Mouse (Mus musculus): Measurements from ENCODE around the gene F2. TPM values are rescaled to one million over a fixed set of nuclear protein-coding genes. Genes with fewer than 3 reads are reported as not detected.

Gene F2
- polyA plus RNA-seq, 1 experiment from 2014 or later = 0.14 TPM

GRCm38 (mm10) chr2:91642825-91643415 is 6.7 kb upstream of the F2 start:
- Histone ChIP-seq H3K36me3 (ENCODE audit: control insufficient read depth, insufficient read depth, low read length) (peaks cover 48% of the 10 kb centered on the region), H3K9me3 (replicated peaks; ENCODE audit: control insufficient read depth, low read length) (no peaks in the 10 kb centered on the region), H3K27me3 (replicated peaks; ENCODE audit: control insufficient read depth, insufficient read depth, low read length) (no peaks in the 10 kb centered on the region), H3K9ac (ENCODE audit: low read length) (no peak overlapping the region), H3K27ac (ENCODE audit: low read depth, low read length) (no peak overlapping the region), H3K4me2 (ENCODE audit: low read length) (no peak overlapping the region), H3K4me3 (ENCODE audit: low read depth, low read length) (no peak overlapping the region), H3K4me1 (ENCODE audit: control insufficient read depth, insufficient read depth, low read length) (no peaks in the 10 kb centered on the region)
- ATAC-seq (no peak), DNase-seq (ENCODE audit: low spot score) (no peak)
- 94% methylated on average over 2 of the region's 2 CpGs for WGBS

GRCm38 (mm10) chr2:91638931-91639330 is 2.7 kb upstream of the F2 start:
- Histone ChIP-seq H3K27me3 (replicated peaks; ENCODE audit: control insufficient read depth, insufficient read depth, low read length) (no peaks in the 10 kb centered on the region), H3K4me1 (ENCODE audit: control insufficient read depth, insufficient read depth, low read length) (no peaks in the 10 kb centered on the region), H3K4me3 (ENCODE audit: low read depth, low read length) (no peak overlapping the region), H3K27ac (ENCODE audit: low read depth, low read length) (no peak overlapping the region), H3K4me2 (ENCODE audit: low read length) (no peak overlapping the region), H3K36me3 (ENCODE audit: control insufficient read depth, insufficient read depth, low read length) (peaks cover 8% of the 10 kb centered on the region), H3K9me3 (replicated peaks; ENCODE audit: control insufficient read depth, low read length) (no peaks in the 10 kb centered on the region), H3K9ac (ENCODE audit: low read length) (no peak overlapping the region)
- ATAC-seq = no peak
- 89% methylated on average over 6 of the region's 6 CpGs for whole genome bisulfite sequencing
- no peak for DNase-seq (ENCODE audit: low spot score)

- no peak overlapping the region for H3K4me3 ChIP-seq (ENCODE audit: low read depth, low read length)
- no peaks in the 10 kb centered on the region for H3K9me3 ChIP-seq (replicated peaks; ENCODE audit: control insufficient read depth, low read length)
- 82% methylated on average over 5 of the region's 5 CpGs for whole genome bisulfite sequencing
- DNase-seq (ENCODE audit: low spot score) (no peak), ATAC-seq (no peak)
- no peak overlapping the region for H3K4me2 ChIP-seq (ENCODE audit: low read length)
- H3K27me3 ChIP-seq (replicated peaks; ENCODE audit: control insufficient read depth, insufficient read depth, low read length) = no peaks in the 10 kb centered on the region
- H3K9ac ChIP-seq (ENCODE audit: low read length) = no peak overlapping the region
- no peak overlapping the region for H3K27ac ChIP-seq (ENCODE audit: low read depth, low read length)
- no peaks in the 10 kb centered on the region for H3K4me1 ChIP-seq (ENCODE audit: control insufficient read depth, insufficient read depth, low read length)
- no peaks in the 10 kb centered on the region for H3K36me3 ChIP-seq (ENCODE audit: control insufficient read depth, insufficient read depth, low read length)
These were observed 619 bp upstream of the F2 start for GRCm38 (mm10) chr2:91636727-91637338.

- no peaks in the 10 kb centered on the region for H3K27me3 ChIP-seq (replicated peaks; ENCODE audit: control insufficient read depth, insufficient read depth, low read length)
- DNase-seq (ENCODE audit: low spot score) (no peak), ATAC-seq (no peak)
- H3K36me3 ChIP-seq (ENCODE audit: control insufficient read depth, insufficient read depth, low read length) = no peaks in the 10 kb centered on the region
- no peak overlapping the region for H3K4me2 ChIP-seq (ENCODE audit: low read length)
- H3K9ac ChIP-seq (ENCODE audit: low read length) = no peak overlapping the region
- no peak overlapping the region for H3K27ac ChIP-seq (ENCODE audit: low read depth, low read length)
- no peaks in the 10 kb centered on the region for H3K9me3 ChIP-seq (replicated peaks; ENCODE audit: control insufficient read depth, low read length)
- no peak overlapping the region for H3K4me3 ChIP-seq (ENCODE audit: low read depth, low read length)
- no peaks in the 10 kb centered on the region for H3K4me1 ChIP-seq (ENCODE audit: control insufficient read depth, insufficient read depth, low read length)
- WGBS = 89% methylated on average over 11 of the region's 11 CpGs
These were observed 728 bp downstream of the F2 start for GRCm38 (mm10) chr2:91635486-91635885.

GRCm38 (mm10) chr2:91634841-91635240 is 1.4 kb downstream of the F2 start:
- H3K4me1 ChIP-seq (ENCODE audit: control insufficient read depth, insufficient read depth, low read length) = no peaks in the 10 kb centered on the region
- no peak overlapping the region for H3K27ac ChIP-seq (ENCODE audit: low read depth, low read length)
- no peaks in the 10 kb centered on the region for H3K36me3 ChIP-seq (ENCODE audit: control insufficient read depth, insufficient read depth, low read length)
- no peak overlapping the region for H3K9ac ChIP-seq (ENCODE audit: low read length)
- 80% methylated on average over 9 of the region's 9 CpGs for WGBS
- H3K27me3 ChIP-seq (replicated peaks; ENCODE audit: control insufficient read depth, insufficient read depth, low read length) = no peaks in the 10 kb centered on the region
- no peaks in the 10 kb centered on the region for H3K9me3 ChIP-seq (replicated peaks; ENCODE audit: control insufficient read depth, low read length)
- no peak overlapping the region for H3K4me2 ChIP-seq (ENCODE audit: low read length)
- no peak overlapping the region for H3K4me3 ChIP-seq (ENCODE audit: low read depth, low read length)
- ATAC-seq (no peak), DNase-seq (ENCODE audit: low spot score) (no peak)

GRCm38 (mm10) chr2:91633334-91633977 is 2.8 kb downstream of the F2 start:
- Histone ChIP-seq H3K9ac (ENCODE audit: low read length) (no peak overlapping the region), H3K9me3 (replicated peaks; ENCODE audit: control insufficient read depth, low read length) (no peaks in the 10 kb centered on the region), H3K4me3 (ENCODE audit: low read depth, low read length) (no peak overlapping the region), H3K36me3 (ENCODE audit: control insufficient read depth, insufficient read depth, low read length) (no peaks in the 10 kb centered on the region), H3K27ac (ENCODE audit: low read depth, low read length) (no peak overlapping the region), H3K27me3 (replicated peaks; ENCODE audit: control insufficient read depth, insufficient read depth, low read length) (no peaks in the 10 kb centered on the region), H3K4me1 (ENCODE audit: control insufficient read depth, insufficient read depth, low read length) (no peaks in the 10 kb centered on the region), H3K4me2 (ENCODE audit: low read length) (no peak overlapping the region)
- 81% methylated on average over 12 of the region's 12 CpGs for WGBS
- DNase-seq (ENCODE audit: low spot score) = no peak
- no peak for ATAC-seq

- Histone ChIP-seq H3K9ac (ENCODE audit: low read length) (no peak overlapping the region), H3K9me3 (replicated peaks; ENCODE audit: control insufficient read depth, low read length) (no peaks in the 10 kb centered on the region), H3K4me1 (ENCODE audit: control insufficient read depth, insufficient read depth, low read length) (no peaks in the 10 kb centered on the region), H3K4me2 (ENCODE audit: low read length) (no peak overlapping the region), H3K27ac (ENCODE audit: low read depth, low read length) (no peak overlapping the region), H3K27me3 (replicated peaks; ENCODE audit: control insufficient read depth, insufficient read depth, low read length) (no peaks in the 10 kb centered on the region), H3K4me3 (ENCODE audit: low read depth, low read length) (no peak overlapping the region), H3K36me3 (ENCODE audit: control insufficient read depth, insufficient read depth, low read length) (no peaks in the 10 kb centered on the region)
- ATAC-seq (no peak), DNase-seq (ENCODE audit: low spot score) (no peak)
- 88% methylated on average over 5 of the region's 5 CpGs for WGBS
These were observed 3.9 kb downstream of the F2 start for GRCm38 (mm10) chr2:91632316-91632715.

GRCm38 (mm10) chr2:91631826-91632225 is 4.4 kb downstream of the F2 start:
- Histone ChIP-seq H3K4me1 (ENCODE audit: control insufficient read depth, insufficient read depth, low read length) (no peaks in the 10 kb centered on the region), H3K27ac (ENCODE audit: low read depth, low read length) (no peak overlapping the region), H3K9ac (ENCODE audit: low read length) (no peak overlapping the region), H3K4me2 (ENCODE audit: low read length) (no peak overlapping the region), H3K36me3 (ENCODE audit: control insufficient read depth, insufficient read depth, low read length) (no peaks in the 10 kb centered on the region), H3K4me3 (ENCODE audit: low read depth, low read length) (no peak overlapping the region), H3K27me3 (replicated peaks; ENCODE audit: control insufficient read depth, insufficient read depth, low read length) (no peaks in the 10 kb centered on the region), H3K9me3 (replicated peaks; ENCODE audit: control insufficient read depth, low read length) (no peaks in the 10 kb centered on the region)
- ATAC-seq = no peak
- DNase-seq (ENCODE audit: low spot score) = no peak
- 88% methylated on average over 5 of the region's 5 CpGs for WGBS

GRCm38 (mm10) chr2:91630384-91630783 is 5.8 kb downstream of the F2 start:
- Histone ChIP-seq H3K4me2 (ENCODE audit: low read length) (no peak overlapping the region), H3K36me3 (ENCODE audit: control insufficient read depth, insufficient read depth, low read length) (0 out of 2 replicates have a peak, but pooled peaks cover 3% of the 10 kb centered on the region), H3K9me3 (replicated peaks; ENCODE audit: control insufficient read depth, low read length) (no peaks in the 10 kb centered on the region), H3K9ac (ENCODE audit: low read length) (no peak overlapping the region), H3K4me1 (ENCODE audit: control insufficient read depth, insufficient read depth, low read length) (no peaks in the 10 kb centered on the region), H3K27me3 (replicated peaks; ENCODE audit: control insufficient read depth, insufficient read depth, low read length) (no peaks in the 10 kb centered on the region), H3K27ac (ENCODE audit: low read depth, low read length) (no peak overlapping the region), H3K4me3 (ENCODE audit: low read depth, low read length) (no peak overlapping the region)
- DNase-seq (ENCODE audit: low spot score) = no peak
- ATAC-seq = no peak
- WGBS = 93% methylated on average over 12 of the region's 12 CpGs

Data from forebrain, embryonic 14.5 days (tissue).